8 mouse cellular contexts compared by ENCODE assay signal in the genomic region with DNA sequence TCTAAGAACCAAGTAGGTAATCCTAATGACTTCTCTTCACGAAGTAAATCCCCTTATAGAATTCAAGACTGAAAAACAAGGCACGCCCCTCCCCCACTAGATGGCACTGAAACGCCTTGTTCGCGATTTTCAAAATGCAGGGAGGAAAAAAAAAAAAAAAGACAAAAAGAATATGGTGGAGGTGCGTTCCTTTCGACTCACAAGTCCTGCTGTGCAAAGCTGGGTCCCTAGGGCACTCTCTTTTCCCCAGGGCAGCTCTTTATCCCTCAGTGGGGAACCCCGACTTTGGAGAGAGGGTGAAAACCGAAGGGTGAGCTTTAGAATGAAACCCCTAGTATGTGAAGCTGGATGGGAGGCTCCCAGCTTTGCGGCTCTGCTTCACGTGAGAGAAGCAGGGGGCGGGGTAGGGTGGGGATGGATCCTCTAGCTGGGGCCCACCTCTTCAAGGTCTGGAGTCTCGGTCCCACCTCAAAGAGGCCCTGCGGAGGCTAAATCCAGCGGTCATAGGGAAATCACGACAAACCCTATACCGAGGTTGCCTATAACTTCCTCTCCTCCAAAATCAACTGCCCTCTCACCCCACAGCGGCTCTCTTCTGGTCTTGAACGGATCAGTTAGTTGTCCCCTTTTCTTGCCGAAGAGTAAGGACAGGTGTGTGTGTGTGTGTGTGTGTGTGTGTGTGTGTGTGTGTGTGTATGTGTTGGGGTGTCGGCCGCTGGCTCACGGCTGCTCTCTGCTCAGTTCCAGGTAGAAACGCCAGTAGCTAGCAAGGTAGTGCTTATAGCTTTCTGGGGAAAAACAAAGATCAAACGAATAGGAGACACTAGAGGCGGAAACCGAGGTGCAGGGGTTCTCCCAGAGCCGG. TPM values are rescaled to one million over a fixed set of nuclear protein-coding genes. Genes with fewer than 3 reads are reported as not detected.
DNase-seq lines count a peak whose midpoint lies in the region; ATAC-seq and TF ChIP-seq lines count a peak whose summit lies in the region.

No protein-coding gene starts in this region.

- H3K4me3 ChIP-seq in forebrain, embryonic 11.5 days (ENCODE audit: low read depth, low read length) = peak overlapping the region; percentile 60
- H3K4me3 ChIP-seq in neural tube, embryonic 11.5 days (ENCODE audit: low read depth, low read length) = peak overlapping the region; percentile 63

- no peak for ATAC-seq in forebrain, embryonic 11.5 days (replicated peaks; ENCODE audit: low FRiP score)
- 0 out of 2 replicates have a peak, but pooled peaks have one; percentile 5 for ATAC-seq in neural tube, embryonic 11.5 days (ENCODE audit: insufficient read depth, low FRiP score, low TSS enrichment)

- H3K27ac ChIP-seq in forebrain, embryonic 11.5 days (ENCODE audit: low read depth, low read length) = no peak overlapping the region
- no peak overlapping the region for H3K27ac ChIP-seq in neural tube, embryonic 11.5 days (ENCODE audit: low read depth, low read length)

- peaks cover 2% of the 10 kb centered on the region; the same call in 1 of the 2 replicates for H3K4me1 ChIP-seq in forebrain, embryonic 11.5 days (replicated peaks; ENCODE audit: control insufficient read depth, insufficient read depth, low read length)
- H3K4me1 ChIP-seq in neural tube, embryonic 11.5 days (ENCODE audit: control insufficient read depth, insufficient read depth, low read length) = peaks cover 2% of the 10 kb centered on the region; the same call in 1 of the 2 replicates

- DNase-seq in gastrocnemius, postnatal 10 days = peak; percentile 16
- DNase-seq in gastrocnemius, postnatal 14 days = no peak
- peak; percentile 96 for DNase-seq in brain, embryonic 14.5 days (ENCODE audit: low read depth)
- peak; percentile 84 for DNase-seq in forebrain, embryonic 11.5 days (ENCODE audit: low spot score)
- DNase-seq in induced T-regulatory cell, adult 2 months (ENCODE audit: low read depth) = peak; percentile 21
- peak; percentile 71 to 74 for DNase-seq in left cerebral cortex, postnatal 36 days (ENCODE audit: low spot score in 2 of 2)
- peak; percentile 81 for DNase-seq in neural tube, embryonic 11.5 days (ENCODE audit: low spot score)
- no peak for DNase-seq in B cell, adult 2 months

- H3K9me3 ChIP-seq in forebrain, embryonic 11.5 days (ENCODE audit: control insufficient read depth, low read length) = no peaks in the 10 kb centered on the region
- no peaks in the 10 kb centered on the region for H3K9me3 ChIP-seq in neural tube, embryonic 11.5 days (ENCODE audit: control insufficient read depth, low read length)

- no peaks in the 10 kb centered on the region for H3K36me3 ChIP-seq in forebrain, embryonic 11.5 days (ENCODE audit: control insufficient read depth, insufficient read depth, low read length)
- no peaks in the 10 kb centered on the region for H3K36me3 ChIP-seq in neural tube, embryonic 11.5 days (ENCODE audit: control insufficient read depth, insufficient read depth, low read length)

- TF ChIP-seq POLR2A in brain, embryonic 14.5 days (IDR thresholded peaks at IDR 0.05; ENCODE audit: borderline replicate concordance, extremely low read depth, insufficient read depth, insufficient read length, poor library complexity, severe bottlenecking) = 0 out of 2 replicates have a peak, but pooled peaks have one; percentile 6

- H3K27me3 ChIP-seq in forebrain, embryonic 11.5 days (ENCODE audit: control insufficient read depth, insufficient read depth, low read length) = no peaks in the 10 kb centered on the region; the same call in 1 of the 2 replicates
- peaks cover 8% of the 10 kb centered on the region; the same call in 1 of the 2 replicates for H3K27me3 ChIP-seq in neural tube, embryonic 11.5 days (ENCODE audit: control insufficient read depth, insufficient read depth, low read length)

- WGBS in forebrain, embryonic 11.5 days = under 1% methylated on average over 28 of the region's 28 CpGs
- WGBS in neural tube, embryonic 11.5 days = under 1% methylated on average over 28 of the region's 28 CpGs

- peak; percentile 71; the same call in 1 of the 2 replicates for TF ChIP-seq CTCF in brain, embryonic 14.5 days (IDR thresholded peaks at IDR 0.05; ENCODE audit: borderline replicate concordance, extremely low read depth, insufficient read depth, insufficient read length)

- peak overlapping the region; percentile 100 for H3K4me2 ChIP-seq in forebrain, embryonic 11.5 days (ENCODE audit: low read depth, low read length, severe bottlenecking)
- H3K4me2 ChIP-seq in neural tube, embryonic 11.5 days (ENCODE audit: low read depth) = peak overlapping the region; percentile 85

- H3K9ac ChIP-seq in forebrain, embryonic 11.5 days (ENCODE audit: low read length) = peak overlapping the region; percentile 81
- H3K9ac ChIP-seq in neural tube, embryonic 11.5 days (ENCODE audit: low read length) = peak overlapping the region; percentile 77

- intact Hi-C loops in gastrocnemius, postnatal 14 days (cut with DNase I; ENCODE audit: low total_unique reads) = no loop called here
- intact Hi-C loops in left cerebral cortex, postnatal 36 days (cut with DNase I) = loop anchor here (2.0 to 5.0 kb wide), 4 partner anchors 242 to 517 kb away; no protein-coding TSS in a partner anchor

RNA-seq across cellular contexts. Expression of a gene that starts 2.6 kb away (rescaled TPM):
- total RNA-seq in gastrocnemius, postnatal 10 days (2021) = 1 to 10 TPM; 3.9 to 5.3 TPM
- 1 to 10 TPM; 2.5 TPM for total RNA-seq in gastrocnemius, postnatal 14 days (2021)
- 48.8 and 84.9 TPM in 2 replicates for polyA plus RNA-seq in brain, embryonic 14.5 days (2012; rRNA removed)
- 7.2 and 7.4 TPM in 2 replicates for polyA plus RNA-seq in forebrain, embryonic 11.5 days (2014; fragmentation: Nextera tagmentation; extraction: Ambion mirVana)
- 100 to 1,000 TPM; 246 to 266 TPM for total RNA-seq in left cerebral cortex, postnatal 36 days (2021)
- 7.3 and 8.5 TPM in 2 replicates for polyA plus RNA-seq in neural tube, embryonic 11.5 days (2014; fragmentation: Nextera tagmentation; extraction: Ambion mirVana)

RNA-seq across cellular contexts. Expression of a gene that starts 59.7 kb away (rescaled TPM):
- 10 to 100 TPM; 57.4 to 61.1 TPM for total RNA-seq in gastrocnemius, postnatal 10 days (2021)
- 10 to 100 TPM; 54.9 to 65.0 TPM for total RNA-seq in gastrocnemius, postnatal 14 days (2021)
- polyA plus RNA-seq in brain, embryonic 14.5 days (2012; rRNA removed) = 249 and 331 TPM in 2 replicates
- polyA plus RNA-seq in forebrain, embryonic 11.5 days (2014; fragmentation: Nextera tagmentation; extraction: Ambion mirVana) = 204 and 227 TPM in 2 replicates
- 10 to 100 TPM; 92.5 to 96.3 TPM for total RNA-seq in left cerebral cortex, postnatal 36 days (2021)
- polyA plus RNA-seq in neural tube, embryonic 11.5 days (2014; fragmentation: Nextera tagmentation; extraction: Ambion mirVana) = 226 and 230 TPM in 2 replicates

Comparison
In these comparisons a context has a peak if more than half of its experiments do, and no peak if none do; other contexts are left out.
1. DNase-seq: peak in gastrocnemius, postnatal 10 days (single experiment), brain, embryonic 14.5 days (single experiment), forebrain, embryonic 11.5 days (single experiment), induced T-regulatory cell, adult 2 months (single experiment), left cerebral cortex, postnatal 36 days (2 of 2) and neural tube, embryonic 11.5 days (single experiment); none in gastrocnemius, postnatal 14 days (single experiment) and B cell, adult 2 months (0 of 2).
2. RNA of a gene that starts 2.6 kb away (total RNA-seq): 246 to 266 TPM in left cerebral cortex, postnatal 36 days; 3.9 to 5.3 TPM in gastrocnemius, postnatal 10 days and 2.5 TPM in gastrocnemius, postnatal 14 days; every median in the first group is over 10 times any median in the second.